Mouse (Mus musculus) small intestine, adult 2 months (tissue): ENCODE measurements at regions not wholly inside any gene's neighbourhood (a gene's known extent, or its start where the extent isn't known, plus 50 kb on each side); places are given as distances from the start of the nearest gene placed in this dataset.

ENCODE experiments used
- H3K27ac ChIP-seq: fragments of 200-500 bp; 2 replicates; pipeline ENCODE4 v1.5.1; 2012; ENCODE audit warnings: low read depth, low read length, control low read depth, inconsistent platforms; ENCODE audit not compliant: insufficient read depth
- H3K27me3 ChIP-seq: fragments of 200-500 bp; 2 replicates; pipeline ENCODE4 v1.6.1; 2012; ENCODE audit warnings: mild to moderate bottlenecking, moderate library complexity, low read length, inconsistent platforms; ENCODE audit not compliant: control insufficient read depth, insufficient read depth
- H3K36me3 ChIP-seq: fragments of 200-500 bp; 2 replicates; pipeline ENCODE4 v1.6.1; 2012; ENCODE audit warnings: mild to moderate bottlenecking, low read length, control low read depth, inconsistent platforms; ENCODE audit not compliant: control insufficient read depth, insufficient read depth
- H3K4me1 ChIP-seq: fragments of 200-500 bp; 2 replicates; pipeline ENCODE4 v1.6.1; 2012; ENCODE audit warnings: low read length, inconsistent platforms, mixed read lengths; ENCODE audit not compliant: control insufficient read depth, insufficient read depth, insufficient read length
- H3K4me3 ChIP-seq: fragments of 200-500 bp; 2 replicates; pipeline ENCODE4 v1.5.1; 2012; ENCODE audit warnings: low read depth, mild to moderate bottlenecking, control low read depth, inconsistent platforms, low read length, moderate library complexity
- CTCF ChIP-seq: fragments of 200-500 bp; IDR thresholded peaks from 2 replicates; pipeline ENCODE4 v1.5.1; 2012; ENCODE audit warnings: low read depth, mild to moderate bottlenecking, control low read depth, inconsistent platforms, low read length, moderate library complexity, mixed read lengths; ENCODE audit not compliant: insufficient replicate concordance, insufficient read length; ENCODE audit errors: extremely low read depth
- POLR2A ChIP-seq: fragments of 200-500 bp; IDR thresholded peaks from 2 replicates; pipeline ENCODE4 v1.6.1; 2012; ENCODE audit warnings: low read depth, mild to moderate bottlenecking, control low read depth, inconsistent platforms, low read length, moderate library complexity
- WGBS: fragments of 180-500 bp; shearing (Covaris S2); methylation state at CpG from one replicate; pipeline ENCODE4 v1.1.7; 2018; 5-methylcytosine and 5-hydroxymethylcytosine counted together

- WGBS = 18% methylated on average over 7 of the region's 7 CpGs
- no peak overlapping the region for H3K4me3 ChIP-seq
Measured at GRCm38 (mm10) chr14:58265373-58265772, 195.0 kb downstream of the Fgf9 start.

GRCm38 (mm10) chr14:58264401-58264800, 194.1 kb downstream of the Fgf9 start:
- 87% methylated on average over 7 of the region's 7 CpGs for WGBS
- no peaks in the 10 kb centered on the region for H3K36me3 ChIP-seq
- H3K4me3 ChIP-seq = no peak overlapping the region
- H3K4me1 ChIP-seq = no peaks in the 10 kb centered on the region
- TF ChIP-seq CTCF (no peak), POLR2A (no peak)
- H3K27me3 ChIP-seq = no peaks in the 10 kb centered on the region
- no peak overlapping the region for H3K27ac ChIP-seq

More at GRCm38 (mm10) chr14:58265373-58265772, 195.0 kb downstream of the Fgf9 start:
- Histone ChIP-seq H3K27ac (no peak overlapping the region), H3K4me1 (no peaks in the 10 kb centered on the region), H3K36me3 (no peaks in the 10 kb centered on the region), H3K27me3 (no peaks in the 10 kb centered on the region)
- TF ChIP-seq CTCF = no peak
- no peak for TF ChIP-seq POLR2A

GRCm38 (mm10) chr14:58253369-58253968, 183.1 kb downstream of the Fgf9 start:
- WGBS = 37% methylated on average over 3 of the region's 3 CpGs
- H3K4me1 ChIP-seq = no peaks in the 10 kb centered on the region
- H3K27me3 ChIP-seq = no peaks in the 10 kb centered on the region
- TF ChIP-seq CTCF (no peak), POLR2A (no peak)
- H3K27ac ChIP-seq = no peak overlapping the region
- H3K36me3 ChIP-seq = no peaks in the 10 kb centered on the region
- H3K4me3 ChIP-seq = no peak overlapping the region

GRCm38 (mm10) chr14:58225869-58226268, 155.5 kb downstream of the Fgf9 start:
- H3K4me1 ChIP-seq = no peaks in the 10 kb centered on the region
- no peak overlapping the region for H3K4me3 ChIP-seq
- whole genome bisulfite sequencing = 69% methylated on average over 1 of the region's 1 CpGs
- H3K27ac ChIP-seq = no peak overlapping the region
- H3K36me3 ChIP-seq = no peaks in the 10 kb centered on the region
- no peak for TF ChIP-seq CTCF
- no peaks in the 10 kb centered on the region for H3K27me3 ChIP-seq

- TF ChIP-seq CTCF = no peak
- no peak for TF ChIP-seq POLR2A
- Histone ChIP-seq H3K4me1 (no peaks in the 10 kb centered on the region), H3K36me3 (no peaks in the 10 kb centered on the region), H3K27ac (no peak overlapping the region), H3K27me3 (no peaks in the 10 kb centered on the region), H3K4me3 (no peak overlapping the region)
- WGBS = 86% methylated on average over 3 of the region's 3 CpGs
Measured at GRCm38 (mm10) chr14:58224419-58224818, 154.1 kb downstream of the Fgf9 start.

GRCm38 (mm10) chr14:58208401-58208800, 138.1 kb downstream of the Fgf9 start:
- 95% methylated on average over 1 of the region's 1 CpGs for WGBS

GRCm38 (mm10) chr14:58202607-58203295, 132.4 kb downstream of the Fgf9 start:
- no peaks in the 10 kb centered on the region for H3K36me3 ChIP-seq
- TF ChIP-seq POLR2A (no peak), CTCF (no peak)
- 83% methylated on average over 6 of the region's 6 CpGs for WGBS
- H3K4me3 ChIP-seq = no peak overlapping the region
- H3K4me1 ChIP-seq = no peaks in the 10 kb centered on the region
- H3K27me3 ChIP-seq = no peaks in the 10 kb centered on the region
- no peak overlapping the region for H3K27ac ChIP-seq

More at GRCm38 (mm10) chr14:58208401-58208800, 138.1 kb downstream of the Fgf9 start:
- TF ChIP-seq POLR2A (no peak), CTCF (no peak)
- H3K36me3 ChIP-seq = no peaks in the 10 kb centered on the region
- no peak overlapping the region for H3K27ac ChIP-seq
- H3K27me3 ChIP-seq = no peaks in the 10 kb centered on the region
- H3K4me3 ChIP-seq = no peak overlapping the region
- no peaks in the 10 kb centered on the region for H3K4me1 ChIP-seq
